Mouse (Mus musculus): ENCODE measurements at regions not wholly inside any gene's neighbourhood (a gene's known extent, or its start where the extent isn't known, plus 50 kb on each side); places are given as distances from the start of the nearest gene placed in this dataset.
A peak's percentile ranks its signal among the peaks of the same experiment; 100 is the strongest.

- H3K27ac ChIP-seq (ENCODE audit: low read length) = no peak overlapping the region
- H3K27me3 ChIP-seq (ENCODE audit: control insufficient read depth, insufficient read depth, low read depth, low read length) = no peaks in the 10 kb centered on the region
- no peaks in the 10 kb centered on the region for H3K9me3 ChIP-seq (ENCODE audit: control insufficient read depth, low read length)
- no peak for ATAC-seq (ENCODE audit: low read depth)
- H3K4me3 ChIP-seq (ENCODE audit: low read length) = no peak overlapping the region
- WGBS = 88% methylated on average over 2 of the region's 2 CpGs
- no peak overlapping the region for H3K4me2 ChIP-seq (ENCODE audit: low read depth, low read length)
- H3K36me3 ChIP-seq (ENCODE audit: control insufficient read depth, insufficient read depth, low read length) = no peaks in the 10 kb centered on the region
- H3K4me1 ChIP-seq (replicated peaks; ENCODE audit: control insufficient read depth, insufficient read depth, low read length) = no peaks in the 10 kb centered on the region
- H3K9ac ChIP-seq (ENCODE audit: low read length) = no peak overlapping the region
These were observed 81.4 kb downstream of the Mtpn start for GRCm38 (mm10) chr6:35458250-35458649.

DNA sequence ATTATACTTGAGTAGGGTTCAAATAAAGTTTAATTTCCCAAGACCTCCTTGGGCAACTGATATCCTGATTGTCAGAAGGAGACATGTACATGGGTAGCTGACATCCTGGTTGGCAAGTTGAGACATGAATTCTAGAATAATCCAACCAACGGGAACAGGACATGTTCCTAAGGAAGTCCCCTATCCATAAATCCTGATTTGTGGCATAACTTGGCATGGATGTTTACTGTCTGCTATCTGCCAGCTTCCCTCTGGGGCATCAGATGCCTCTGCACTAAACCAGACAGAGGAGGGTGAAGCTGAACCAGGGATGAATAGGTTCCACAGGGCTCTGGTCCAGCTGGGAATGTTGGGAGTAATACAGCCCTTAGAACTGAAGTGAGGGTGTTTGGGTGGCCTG is 94.7 kb downstream of the Mtpn start:
- Histone ChIP-seq H3K9me3 (ENCODE audit: control insufficient read depth, low read length) (no peaks in the 10 kb centered on the region), H3K9ac (ENCODE audit: low read length) (no peak overlapping the region), H3K4me3 (ENCODE audit: low read length) (no peak overlapping the region), H3K4me2 (ENCODE audit: low read depth, low read length) (no peak overlapping the region), H3K27me3 (ENCODE audit: control insufficient read depth, insufficient read depth, low read depth, low read length) (no peaks in the 10 kb centered on the region), H3K36me3 (ENCODE audit: control insufficient read depth, insufficient read depth, low read length) (no peaks in the 10 kb centered on the region), H3K4me1 (replicated peaks; ENCODE audit: control insufficient read depth, insufficient read depth, low read length) (no peaks in the 10 kb centered on the region), H3K27ac (ENCODE audit: low read length) (no peak overlapping the region)
- 90% methylated on average over 1 of the region's 1 CpGs for WGBS
- no peak for ATAC-seq (ENCODE audit: low read depth)

GRCm38 (mm10) chr6:35426301-35426700 is 100.4 kb upstream of the Fam180a start:
- no peaks in the 10 kb centered on the region for H3K4me1 ChIP-seq (replicated peaks; ENCODE audit: control insufficient read depth, insufficient read depth, low read length)
- no peak overlapping the region for H3K4me3 ChIP-seq (ENCODE audit: low read length)
- WGBS = 57% methylated on average over 3 of the region's 3 CpGs
- no peaks in the 10 kb centered on the region for H3K36me3 ChIP-seq (ENCODE audit: control insufficient read depth, insufficient read depth, low read length)
- H3K27ac ChIP-seq (ENCODE audit: low read length) = no peak overlapping the region
- no peak overlapping the region for H3K9ac ChIP-seq (ENCODE audit: low read length)
- no peaks in the 10 kb centered on the region for H3K27me3 ChIP-seq (ENCODE audit: control insufficient read depth, insufficient read depth, low read depth, low read length)
- H3K4me2 ChIP-seq (ENCODE audit: low read depth, low read length) = no peak overlapping the region
- peak; percentile 31; the same call in 1 of the 2 replicates for ATAC-seq (ENCODE audit: low read depth)
- H3K9me3 ChIP-seq (ENCODE audit: control insufficient read depth, low read length) = no peaks in the 10 kb centered on the region

GRCm38 (mm10) chr6:35424521-35424920 is 98.6 kb upstream of the Fam180a start:
- Histone ChIP-seq H3K9ac (ENCODE audit: low read length) (no peak overlapping the region), H3K4me3 (ENCODE audit: low read length) (no peak overlapping the region), H3K4me2 (ENCODE audit: low read depth, low read length) (no peak overlapping the region), H3K4me1 (replicated peaks; ENCODE audit: control insufficient read depth, insufficient read depth, low read length) (no peaks in the 10 kb centered on the region), H3K36me3 (ENCODE audit: control insufficient read depth, insufficient read depth, low read length) (no peaks in the 10 kb centered on the region), H3K27ac (ENCODE audit: low read length) (no peak overlapping the region), H3K27me3 (ENCODE audit: control insufficient read depth, insufficient read depth, low read depth, low read length) (no peaks in the 10 kb centered on the region), H3K9me3 (ENCODE audit: control insufficient read depth, low read length) (peaks cover 4% of the 10 kb centered on the region)
- ATAC-seq (ENCODE audit: low read depth) = no peak
- WGBS = 85% methylated on average over 2 of the region's 2 CpGs

- WGBS = 80% methylated on average over 7 of the region's 7 CpGs
- no peaks in the 10 kb centered on the region for H3K27me3 ChIP-seq (ENCODE audit: control insufficient read depth, insufficient read depth, low read depth, low read length)
- no peaks in the 10 kb centered on the region for H3K36me3 ChIP-seq (ENCODE audit: control insufficient read depth, insufficient read depth, low read length)
- no peak overlapping the region for H3K4me3 ChIP-seq (ENCODE audit: low read length)
- ATAC-seq (ENCODE audit: low read depth) = no peak
- no peak overlapping the region for H3K4me2 ChIP-seq (ENCODE audit: low read depth, low read length)
- H3K9me3 ChIP-seq (ENCODE audit: control insufficient read depth, low read length) = peaks cover 4% of the 10 kb centered on the region
- no peaks in the 10 kb centered on the region for H3K4me1 ChIP-seq (replicated peaks; ENCODE audit: control insufficient read depth, insufficient read depth, low read length)
- H3K27ac ChIP-seq (ENCODE audit: low read length) = no peak overlapping the region
- H3K9ac ChIP-seq (ENCODE audit: low read length) = no peak overlapping the region
These were observed 95.0 kb upstream of the Fam180a start for GRCm38 (mm10) chr6:35420924-35421323.

GRCm38 (mm10) chr6:35405044-35405443 is 79.1 kb upstream of the Fam180a start:
- no peak overlapping the region for H3K27ac ChIP-seq (ENCODE audit: low read length)
- no peaks in the 10 kb centered on the region for H3K36me3 ChIP-seq (ENCODE audit: control insufficient read depth, insufficient read depth, low read length)
- H3K4me3 ChIP-seq (ENCODE audit: low read length) = no peak overlapping the region
- H3K27me3 ChIP-seq (ENCODE audit: control insufficient read depth, insufficient read depth, low read depth, low read length) = no peaks in the 10 kb centered on the region
- no peak for ATAC-seq (ENCODE audit: low read depth)
- 34% methylated on average over 9 of the region's 9 CpGs for WGBS
- H3K9me3 ChIP-seq (ENCODE audit: control insufficient read depth, low read length) = no peaks in the 10 kb centered on the region
- H3K4me2 ChIP-seq (ENCODE audit: low read depth, low read length) = no peak overlapping the region
- no peaks in the 10 kb centered on the region for H3K4me1 ChIP-seq (replicated peaks; ENCODE audit: control insufficient read depth, insufficient read depth, low read length)
- H3K9ac ChIP-seq (ENCODE audit: low read length) = no peak overlapping the region

- no peaks in the 10 kb centered on the region for H3K36me3 ChIP-seq (ENCODE audit: control insufficient read depth, insufficient read depth, low read length)
- H3K9me3 ChIP-seq (ENCODE audit: control insufficient read depth, low read length) = no peaks in the 10 kb centered on the region
- no peak overlapping the region for H3K4me2 ChIP-seq (ENCODE audit: low read depth, low read length)
- H3K9ac ChIP-seq (ENCODE audit: low read length) = no peak overlapping the region
- no peak for ATAC-seq (ENCODE audit: low read depth)
- no peak overlapping the region for H3K4me3 ChIP-seq (ENCODE audit: low read length)
- H3K27me3 ChIP-seq (ENCODE audit: control insufficient read depth, insufficient read depth, low read depth, low read length) = no peaks in the 10 kb centered on the region
- H3K27ac ChIP-seq (ENCODE audit: low read length) = no peak overlapping the region
- WGBS = 64% methylated on average over 5 of the region's 5 CpGs
- H3K4me1 ChIP-seq (replicated peaks; ENCODE audit: control insufficient read depth, insufficient read depth, low read length) = no peaks in the 10 kb centered on the region
These were observed 77.5 kb upstream of the Fam180a start for GRCm38 (mm10) chr6:35403341-35403910.

DNA sequence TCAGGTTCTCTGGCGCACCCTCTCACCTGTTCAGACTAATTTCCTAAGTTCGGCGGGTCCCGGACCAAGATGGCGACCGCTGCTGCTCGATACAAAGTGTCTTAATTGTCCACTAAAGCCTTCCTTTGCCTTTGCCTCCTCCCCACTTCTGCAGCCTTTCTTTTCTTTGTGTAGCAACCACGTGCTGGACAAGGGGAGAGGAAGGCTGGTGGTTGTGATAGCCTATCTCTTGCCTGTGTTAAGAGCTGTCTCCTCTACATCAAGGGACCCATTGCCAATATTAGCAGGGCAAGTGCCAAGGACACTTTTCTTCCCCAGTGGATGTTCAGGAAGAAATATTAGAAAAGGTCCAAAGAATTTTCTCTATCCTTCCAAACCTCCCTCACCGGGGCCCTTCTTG is 69.8 kb upstream of the Fam180a start:
- H3K9ac ChIP-seq (ENCODE audit: low read length) = no peak overlapping the region
- H3K9me3 ChIP-seq (ENCODE audit: control insufficient read depth, low read length) = no peaks in the 10 kb centered on the region
- H3K4me3 ChIP-seq (ENCODE audit: low read length) = no peak overlapping the region
- no peak overlapping the region for H3K4me2 ChIP-seq (ENCODE audit: low read depth, low read length)
- no peak overlapping the region for H3K27ac ChIP-seq (ENCODE audit: low read length)
- no peaks in the 10 kb centered on the region for H3K27me3 ChIP-seq (ENCODE audit: control insufficient read depth, insufficient read depth, low read depth, low read length)
- WGBS = 93% methylated on average over 7 of the region's 9 CpGs
- no peak for ATAC-seq (ENCODE audit: low read depth)
- no peaks in the 10 kb centered on the region for H3K4me1 ChIP-seq (replicated peaks; ENCODE audit: control insufficient read depth, insufficient read depth, low read length)
- no peaks in the 10 kb centered on the region for H3K36me3 ChIP-seq (ENCODE audit: control insufficient read depth, insufficient read depth, low read length)

DNA sequence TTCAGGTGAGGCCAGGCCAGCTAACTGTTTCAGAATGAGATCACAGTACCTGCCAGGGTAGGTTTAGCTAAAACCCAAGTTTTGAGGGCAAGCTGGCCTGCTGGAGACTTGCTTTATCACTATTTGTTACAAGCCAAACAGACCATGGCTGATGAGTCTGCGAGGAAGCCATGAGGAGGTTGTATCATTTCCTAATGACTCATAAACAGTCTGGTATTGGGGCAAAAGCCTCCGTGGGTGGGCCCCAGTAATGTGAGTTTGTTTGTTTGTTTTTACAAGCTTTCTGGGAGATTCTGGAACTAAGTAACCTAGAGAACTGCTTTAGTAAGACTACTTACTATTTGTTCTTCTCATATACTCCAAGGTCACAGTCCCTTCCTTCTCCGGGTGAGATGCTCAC is 62.9 kb upstream of the Fam180a start:
- WGBS = 53% methylated on average over 3 of the region's 3 CpGs
- Histone ChIP-seq H3K27ac (ENCODE audit: low read length) (no peak overlapping the region), H3K27me3 (ENCODE audit: control insufficient read depth, insufficient read depth, low read depth, low read length) (no peaks in the 10 kb centered on the region), H3K4me1 (replicated peaks; ENCODE audit: control insufficient read depth, insufficient read depth, low read length) (no peaks in the 10 kb centered on the region), H3K4me3 (ENCODE audit: low read length) (no peak overlapping the region), H3K36me3 (ENCODE audit: control insufficient read depth, insufficient read depth, low read length) (no peaks in the 10 kb centered on the region), H3K4me2 (ENCODE audit: low read depth, low read length) (no peak overlapping the region), H3K9ac (ENCODE audit: low read length) (no peak overlapping the region), H3K9me3 (ENCODE audit: control insufficient read depth, low read length) (no peaks in the 10 kb centered on the region)
- ATAC-seq (ENCODE audit: low read depth) = no peak

DNA sequence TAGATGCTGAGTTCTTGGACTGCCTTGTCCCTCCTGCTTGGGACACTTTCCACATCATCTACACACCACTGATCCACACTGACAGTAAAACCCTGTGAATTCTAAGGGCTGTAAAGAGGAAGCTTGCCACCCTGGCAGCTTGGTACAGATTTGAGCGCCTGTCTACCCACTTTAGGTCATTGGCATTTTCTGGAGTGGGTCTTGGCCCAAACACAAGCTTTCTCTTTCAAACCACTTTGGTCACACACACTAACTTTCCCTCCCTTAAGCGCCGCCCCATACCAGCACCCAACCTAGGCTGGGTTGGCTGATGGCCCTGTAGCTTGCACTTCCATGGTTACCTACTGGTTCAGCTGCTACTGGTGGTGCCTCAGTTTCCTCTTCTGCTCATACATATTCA is 55.6 kb upstream of the Fam180a start:
- Histone ChIP-seq H3K27me3 (ENCODE audit: control insufficient read depth, insufficient read depth, low read depth, low read length) (no peaks in the 10 kb centered on the region), H3K9ac (ENCODE audit: low read length) (no peak overlapping the region), H3K4me2 (ENCODE audit: low read depth, low read length) (no peak overlapping the region), H3K36me3 (ENCODE audit: control insufficient read depth, insufficient read depth, low read length) (no peaks in the 10 kb centered on the region), H3K9me3 (ENCODE audit: control insufficient read depth, low read length) (no peaks in the 10 kb centered on the region), H3K4me3 (ENCODE audit: low read length) (no peak overlapping the region), H3K27ac (ENCODE audit: low read length) (no peak overlapping the region), H3K4me1 (replicated peaks; ENCODE audit: control insufficient read depth, insufficient read depth, low read length) (peaks cover 5% of the 10 kb centered on the region)
- WGBS = 77% methylated on average over 3 of the region's 3 CpGs
- ATAC-seq (ENCODE audit: low read depth) = no peak
